Mouse (Mus musculus) thymus, postnatal 4 days (tissue): ENCODE measurements around the gene Apoh.

Experiments used
- DNase-seq: peaks from one replicate; pipeline ENCODE4 v3.0.0; 2021

The Apoh gene

DNA sequence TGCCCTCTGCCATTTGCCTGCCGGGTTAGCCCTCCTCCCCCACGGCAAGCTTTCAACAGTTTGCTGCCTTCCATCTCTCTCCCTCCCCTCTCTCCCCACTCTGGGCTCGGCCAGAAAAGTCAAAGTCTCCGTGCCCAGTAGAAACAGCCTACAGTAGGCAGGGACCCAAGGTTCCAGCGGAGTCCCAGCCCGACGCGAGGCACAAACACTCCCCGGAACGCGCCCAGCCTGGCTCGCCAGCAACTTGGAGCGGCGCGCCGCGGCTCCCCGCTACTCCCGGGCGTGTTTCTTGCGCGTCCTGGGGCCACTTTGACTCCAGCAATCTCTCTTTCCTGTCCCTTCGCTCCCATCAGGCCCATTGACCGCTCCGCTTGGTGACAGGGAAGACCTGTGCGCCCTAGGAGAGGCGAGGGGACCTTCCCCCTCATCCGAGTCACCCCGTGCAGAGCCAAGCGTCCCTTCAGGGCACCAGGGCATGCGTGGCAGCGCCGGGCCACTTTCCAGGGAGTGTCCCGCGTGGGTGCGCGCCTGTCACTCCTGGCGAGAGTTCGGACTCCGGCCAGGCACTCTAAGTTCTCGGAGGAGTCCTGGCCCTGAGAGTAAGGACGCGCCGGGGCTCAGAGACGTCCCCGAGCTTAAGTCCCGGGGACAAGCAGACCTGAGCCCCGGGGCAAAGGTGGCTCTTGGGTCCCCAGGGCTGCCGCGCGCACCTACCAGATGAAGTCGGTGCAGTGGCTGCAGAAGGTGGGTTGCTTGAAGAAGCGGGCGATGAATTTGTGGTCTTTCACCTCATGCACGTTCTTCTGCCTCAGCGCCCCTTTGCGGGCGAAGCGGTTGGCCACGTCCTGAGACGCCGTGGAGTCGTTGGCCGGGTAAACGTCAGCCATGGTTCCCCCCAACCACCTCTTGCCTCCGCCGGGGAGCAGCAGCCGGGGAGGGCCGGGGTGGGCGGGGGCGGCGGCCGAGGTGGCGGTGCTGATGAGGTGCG is at the start of gene Apoh:
Apoh (plus strand) TSS at position 574 of the 988 bp plus-strand sequence.
- DNase-seq, result peak; percentile 75

DNA sequence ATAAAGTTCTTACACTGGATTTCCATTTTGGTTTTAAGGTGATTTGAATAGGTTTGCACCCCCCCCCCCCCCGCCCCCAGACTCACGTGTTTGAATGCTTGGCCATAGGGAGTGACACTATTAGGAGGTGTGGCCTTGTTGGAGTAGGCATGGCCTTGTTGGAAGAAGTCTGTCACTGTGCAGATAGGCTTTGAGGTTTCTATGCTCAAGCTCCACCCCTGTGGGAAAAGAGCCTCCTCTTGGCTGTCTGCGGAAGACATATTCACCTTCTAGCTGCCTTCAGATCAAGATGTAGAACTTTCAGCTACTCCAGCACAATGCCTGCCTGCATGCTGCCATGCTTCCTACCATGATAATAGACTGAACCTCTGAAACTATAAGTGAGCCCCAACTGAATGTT is 49.3 kb upstream of the Apoh start:
- no peak for DNase-seq

DNA sequence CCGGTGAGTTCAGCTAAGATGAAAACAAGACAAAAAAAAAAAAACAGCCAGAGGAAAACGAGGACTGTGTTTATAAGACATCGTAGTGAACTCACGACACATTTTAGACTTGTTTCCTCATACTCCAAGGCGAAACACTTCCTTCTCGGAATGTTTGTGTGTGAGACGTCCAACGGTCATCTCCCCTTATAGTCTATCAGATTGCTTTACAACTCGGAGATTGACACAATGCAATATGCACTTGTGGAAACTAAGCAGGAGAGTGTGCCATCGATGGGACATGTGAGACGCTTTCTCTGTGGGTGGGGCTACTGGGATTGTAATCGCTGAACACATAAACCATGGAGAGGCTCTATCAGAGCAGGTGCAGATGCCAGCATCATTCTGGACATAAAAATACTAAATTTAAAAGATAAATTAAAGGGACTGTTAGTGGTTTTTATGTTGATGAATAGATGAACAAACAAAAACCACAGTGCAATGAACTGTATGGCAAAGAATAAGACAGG is 48.8 kb upstream of the Apoh start:
- DNase-seq, result no peak

DNA sequence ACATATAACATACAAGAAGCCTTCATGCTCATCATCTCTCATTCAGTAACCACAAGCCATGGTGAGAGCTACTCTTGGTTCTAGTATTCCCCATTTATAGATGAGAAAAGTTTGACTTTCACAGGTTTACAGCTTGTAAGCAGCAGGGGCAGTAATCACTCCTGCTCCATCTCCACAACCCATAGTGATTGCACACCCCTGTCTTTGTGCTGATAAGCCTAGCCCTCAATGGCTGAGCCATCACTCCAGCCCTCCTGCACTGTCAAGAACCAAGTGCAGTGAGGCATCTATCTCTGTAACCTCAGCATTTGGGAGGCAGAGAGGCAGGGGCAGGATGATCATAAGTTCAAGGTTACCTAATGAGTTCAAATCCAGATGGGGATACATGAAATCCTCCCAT is 47.8 kb upstream of the Apoh start:
- DNase-seq, result no peak

DNA sequence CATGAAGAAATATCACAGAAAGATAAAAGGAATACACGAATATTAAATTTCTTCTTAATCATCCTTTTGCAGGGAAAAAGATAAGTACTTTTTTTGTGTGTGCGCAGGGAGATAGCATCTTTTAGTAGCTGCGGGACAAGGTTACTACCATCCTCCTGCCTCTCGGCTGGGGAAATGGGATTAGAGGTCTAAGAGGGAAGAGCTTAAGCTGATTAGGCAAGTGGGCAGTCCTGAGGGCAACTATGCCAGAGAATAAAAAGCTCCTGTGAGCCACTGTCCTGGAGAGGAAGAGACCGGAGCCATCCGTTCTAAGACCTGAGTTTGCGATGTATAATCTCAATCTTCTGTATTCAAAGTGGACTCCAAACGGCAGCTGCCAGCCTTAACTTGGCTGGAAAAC is 45.2 kb upstream of the Apoh start:
- no peak for DNase-seq

DNA sequence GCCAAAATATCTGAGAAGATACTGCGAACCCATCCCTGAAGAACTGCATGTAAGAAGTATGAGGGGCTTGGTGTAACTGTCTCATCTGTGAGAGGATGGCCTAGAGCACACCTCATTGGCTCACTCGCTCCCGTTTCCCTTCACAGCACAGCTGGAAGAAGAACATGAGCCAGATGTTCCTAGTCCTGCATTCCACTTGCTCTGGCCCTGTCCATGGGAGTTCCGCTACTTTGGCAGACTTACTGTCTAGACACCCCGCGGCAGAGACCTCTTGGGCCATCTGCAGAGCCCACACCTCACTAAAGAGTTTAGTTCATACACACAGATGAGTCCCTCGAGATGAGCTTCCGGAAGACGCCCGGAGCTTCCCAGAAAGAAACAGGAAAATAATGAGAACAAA is 43.2 kb upstream of the Apoh start:
- DNase-seq, result no peak

DNA sequence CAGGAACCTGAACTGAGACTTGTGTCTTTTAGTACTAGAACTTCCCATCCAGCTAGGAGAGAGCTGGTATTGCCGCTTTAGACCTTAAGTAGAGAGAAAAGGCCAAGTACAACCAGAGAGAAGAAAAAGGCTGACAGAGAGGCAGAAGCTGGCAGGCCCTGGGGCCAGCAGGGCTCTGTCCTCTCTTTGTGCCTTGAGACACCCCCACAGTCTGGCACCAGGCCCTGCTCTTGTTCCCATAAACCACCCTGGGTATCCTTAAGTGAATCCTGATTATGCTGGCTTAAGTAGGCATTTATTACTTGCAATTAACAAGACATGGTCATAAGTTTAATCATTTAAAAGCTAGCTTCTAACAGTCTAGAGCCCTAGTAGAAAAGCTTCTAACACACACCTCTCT is 42.7 kb upstream of the Apoh start:
- no peak for DNase-seq

DNA sequence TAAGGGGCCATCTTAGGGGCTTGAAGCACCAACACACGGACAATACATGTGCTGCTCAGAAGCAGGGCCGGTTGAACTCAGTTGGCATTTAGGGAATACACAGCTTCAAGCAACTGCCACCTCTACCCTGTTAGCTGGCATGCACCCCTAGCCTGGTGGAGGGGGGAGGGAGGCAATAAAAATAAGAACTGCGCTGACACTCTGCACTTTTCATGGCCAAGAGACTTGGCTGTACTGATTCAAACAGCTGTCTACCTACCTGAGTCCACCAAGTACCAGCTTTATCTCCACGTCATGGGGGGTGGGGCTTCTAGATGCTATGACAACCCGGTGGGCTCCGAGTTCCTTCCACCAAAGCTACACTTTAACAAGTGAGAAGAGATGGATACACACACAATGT is 42.1 kb upstream of the Apoh start:
- DNase-seq, result no peak

DNA sequence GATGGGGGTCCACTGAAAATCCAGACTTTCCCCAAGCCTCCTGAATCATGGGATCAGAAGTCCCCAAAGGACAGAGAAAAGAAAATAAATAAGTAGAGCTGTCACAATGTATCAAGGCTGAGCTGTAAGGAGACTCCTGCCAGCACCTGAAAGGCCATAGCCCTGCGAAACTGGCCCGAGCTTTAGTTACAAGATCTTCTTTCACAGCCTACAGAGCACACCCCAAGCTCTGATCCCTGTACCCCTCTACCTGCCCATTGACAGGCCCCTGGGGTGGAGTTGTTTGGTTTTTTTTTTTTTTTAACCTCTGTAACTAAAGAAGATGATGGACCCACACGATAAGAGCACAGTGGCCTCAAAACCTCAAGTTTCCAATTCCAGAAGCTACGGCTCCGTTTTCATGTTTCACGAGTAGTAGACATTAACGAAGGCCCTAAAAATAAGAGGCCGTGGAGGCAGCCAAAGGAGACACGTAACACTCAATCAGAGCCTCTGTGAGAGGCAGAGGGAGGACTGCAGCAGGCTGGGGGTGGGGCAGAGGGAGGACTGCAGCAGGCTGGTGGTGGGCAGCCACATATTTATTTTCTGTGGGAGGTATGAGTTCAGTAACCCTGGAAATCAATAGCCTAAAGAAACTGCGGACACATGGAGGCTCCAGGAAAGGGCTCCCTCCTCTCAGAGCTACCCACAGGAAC is 41.2 kb upstream of the Apoh start:
- DNase-seq, result no peak

DNA sequence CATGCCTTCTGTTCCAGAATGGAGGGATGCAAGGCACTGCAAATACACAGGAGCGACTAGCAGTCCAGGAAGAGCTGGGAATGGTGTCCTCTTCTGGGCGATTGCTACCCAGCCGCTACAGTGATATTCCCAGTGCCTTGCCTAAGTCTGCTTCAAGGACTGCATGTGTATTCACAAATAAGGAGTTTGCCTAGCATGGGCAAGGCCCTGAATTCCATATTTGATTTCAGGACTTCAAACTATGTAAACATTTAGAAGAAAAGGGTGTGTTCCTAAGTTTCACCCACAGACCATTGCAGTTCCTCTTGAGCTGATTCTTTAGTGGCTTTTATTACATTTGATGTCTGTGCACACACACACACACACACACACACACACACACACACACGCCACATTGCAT is 39.4 kb upstream of the Apoh start:
- no peak for DNase-seq

DNA sequence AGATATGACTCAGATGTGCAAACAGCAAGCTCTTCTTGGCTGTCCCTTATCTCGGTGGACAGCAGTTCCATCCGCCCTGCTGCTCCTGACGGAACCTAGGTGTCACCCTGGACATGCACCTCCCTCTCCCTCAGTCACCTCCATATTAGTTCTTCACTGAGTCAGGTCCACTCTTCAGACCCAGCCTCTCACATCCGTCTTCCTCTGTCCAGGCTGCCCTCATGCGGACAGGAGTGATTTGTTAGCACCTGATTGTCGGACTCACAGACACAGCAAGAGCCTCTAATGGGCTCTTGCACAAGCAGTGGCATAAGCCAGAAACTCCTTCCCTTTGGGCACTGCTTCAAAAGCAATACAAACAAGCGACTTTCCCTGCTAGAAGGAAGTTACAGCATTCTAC is 35.9 kb upstream of the Apoh start:
- DNase-seq, result no peak

DNA sequence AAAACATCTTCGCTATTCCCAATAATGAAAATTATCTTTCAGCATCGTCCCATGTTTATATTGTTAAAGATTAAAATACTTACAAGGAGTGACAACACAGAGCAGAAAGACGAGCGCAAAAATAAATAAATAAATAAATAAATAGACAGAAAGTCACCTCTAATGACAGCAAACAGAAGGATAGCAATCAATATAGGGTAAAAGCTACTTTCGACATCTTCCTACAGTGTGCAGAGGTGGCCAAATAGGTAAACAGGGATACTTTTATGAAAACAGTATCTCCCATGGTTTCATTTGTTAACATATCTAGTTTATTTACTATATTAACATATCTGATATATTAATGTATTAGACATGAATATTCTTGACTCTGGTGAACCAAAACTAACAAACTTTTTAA is 34.9 kb upstream of the Apoh start:
- no peak for DNase-seq

DNA sequence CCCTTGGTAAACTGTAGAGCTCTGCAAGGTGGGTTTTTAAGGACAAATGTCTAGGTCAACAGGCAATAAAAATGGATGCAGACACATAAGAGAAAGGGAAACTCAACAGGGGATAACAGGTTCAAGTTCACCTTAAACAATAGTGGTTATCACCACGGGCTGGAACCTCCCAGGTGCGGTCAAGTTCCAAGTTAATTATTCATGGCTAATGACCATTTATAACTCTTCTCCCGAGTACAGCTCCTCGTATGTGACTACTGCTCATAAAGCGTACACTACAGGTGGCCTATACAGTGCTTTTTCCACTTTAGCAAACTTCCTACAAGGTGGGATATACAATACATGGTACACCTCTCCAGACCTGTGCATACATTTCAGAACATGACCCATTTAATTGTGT is 33.4 kb upstream of the Apoh start:
- DNase-seq, result no peak

DNA sequence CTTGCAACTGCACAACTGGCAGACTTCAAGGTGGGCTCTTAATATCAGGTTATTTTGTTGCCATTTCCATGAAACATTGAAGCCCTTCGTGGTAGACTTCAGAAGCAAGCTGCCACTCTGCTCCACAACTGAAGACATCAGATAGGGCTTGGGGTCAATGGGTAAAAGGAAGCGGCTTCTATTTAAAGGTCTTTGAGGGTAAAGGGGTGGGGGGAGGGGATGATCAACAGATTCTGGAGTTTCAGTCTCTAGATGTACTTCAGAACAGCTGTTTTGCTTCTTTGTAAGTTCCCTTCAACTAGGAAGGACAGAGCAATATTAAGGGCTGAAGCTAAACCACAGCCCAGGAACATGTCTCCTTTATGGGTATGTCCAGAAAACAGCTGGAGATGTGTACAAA is 31.2 kb upstream of the Apoh start:
- no peak for DNase-seq

DNA sequence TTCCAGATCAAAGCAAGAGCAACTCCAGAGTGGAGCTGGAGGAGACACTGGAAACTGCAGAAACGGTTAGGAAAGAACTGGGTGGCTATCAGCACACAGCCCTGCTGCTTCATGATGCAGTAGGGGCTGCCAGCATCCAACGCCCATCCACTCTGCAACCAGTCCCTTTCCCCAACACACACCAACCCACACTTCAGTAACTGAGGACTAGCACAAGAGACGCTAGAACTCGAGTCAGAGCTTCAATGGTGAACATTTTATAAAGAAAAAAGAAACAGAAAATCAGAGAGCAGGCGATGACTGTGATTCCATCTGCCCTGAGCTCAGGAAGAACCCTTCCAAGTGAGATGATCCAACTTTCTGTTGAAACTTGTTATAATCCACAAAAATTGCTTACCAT is 30.6 kb upstream of the Apoh start:
- no peak for DNase-seq

DNA sequence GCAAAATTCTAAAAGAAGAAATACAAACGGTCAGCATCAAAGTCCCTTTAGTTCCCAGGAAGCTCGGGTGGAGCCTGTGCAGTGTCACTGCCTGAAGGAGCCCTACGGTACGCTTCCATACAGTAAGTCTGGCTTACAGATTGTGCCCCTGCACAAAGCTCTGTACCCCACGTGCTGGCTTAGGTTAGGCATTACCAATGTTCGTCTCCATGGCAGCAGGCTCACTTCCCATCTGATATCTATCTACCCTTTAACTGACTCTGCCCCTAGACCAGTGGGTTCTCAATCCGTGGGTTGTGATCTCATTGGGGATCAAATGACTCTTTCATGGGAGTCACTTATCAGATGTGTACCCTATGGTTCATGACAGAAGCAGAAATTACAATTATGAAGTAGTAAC is 27.4 kb upstream of the Apoh start:
- DNase-seq, result no peak

DNA sequence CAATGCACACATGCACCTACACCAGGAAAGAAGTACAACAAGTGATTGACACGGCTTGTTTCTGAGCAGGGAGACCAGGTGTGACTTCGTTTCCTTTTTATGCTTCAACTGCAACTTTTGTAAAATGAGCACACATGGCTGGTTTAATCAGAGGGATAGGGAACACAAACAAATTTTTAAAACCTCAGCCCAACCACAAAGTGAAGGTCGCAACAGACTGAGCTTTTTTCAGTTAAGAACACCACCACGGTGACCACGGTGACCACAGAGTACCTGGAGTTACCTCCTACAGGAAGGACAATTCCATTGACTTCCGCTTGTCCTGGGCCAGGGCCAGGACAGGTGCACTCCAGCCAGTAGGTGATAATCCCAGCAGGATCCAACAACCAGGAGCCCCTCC is 25.3 kb upstream of the Apoh start:
- no peak for DNase-seq

DNA sequence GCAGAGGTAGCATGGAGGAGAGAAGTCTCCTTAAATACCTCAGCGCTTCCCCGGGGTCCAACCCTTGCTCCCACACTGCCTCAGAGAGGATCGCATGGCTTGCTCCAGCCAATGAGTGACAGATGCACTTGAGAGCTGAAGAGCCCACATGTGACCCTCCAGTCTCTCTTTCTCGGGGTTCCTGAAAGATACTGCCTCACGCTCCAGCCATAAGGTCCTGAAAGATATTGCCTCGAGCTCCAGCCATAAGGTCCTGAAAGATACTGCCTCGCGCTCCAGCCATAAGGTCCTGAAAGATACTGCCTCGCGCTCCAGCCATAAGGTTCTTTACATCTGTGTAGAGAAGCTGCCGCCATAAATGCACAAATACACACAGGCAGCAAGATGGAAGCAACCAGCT is 24.0 kb upstream of the Apoh start:
- no peak for DNase-seq

DNA sequence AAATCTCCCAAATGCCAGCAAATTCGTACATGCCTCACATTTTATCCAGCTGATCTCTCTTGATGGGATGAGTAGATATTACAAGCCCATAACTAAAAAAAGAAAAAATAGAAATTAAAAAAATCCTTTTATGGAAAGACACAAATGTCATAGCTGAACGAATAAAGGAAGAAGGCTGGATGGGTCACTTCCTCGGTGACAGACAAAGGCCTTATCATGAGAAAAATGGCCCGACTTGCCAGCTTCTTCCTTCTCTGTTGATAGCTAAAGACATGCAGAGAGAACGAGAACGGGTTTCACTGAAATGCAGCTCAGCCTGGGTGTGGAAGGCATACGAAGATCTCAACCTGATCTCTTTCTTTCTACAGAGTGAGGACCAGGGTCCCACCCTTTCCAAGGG is 22.6 kb upstream of the Apoh start:
- no peak for DNase-seq

DNA sequence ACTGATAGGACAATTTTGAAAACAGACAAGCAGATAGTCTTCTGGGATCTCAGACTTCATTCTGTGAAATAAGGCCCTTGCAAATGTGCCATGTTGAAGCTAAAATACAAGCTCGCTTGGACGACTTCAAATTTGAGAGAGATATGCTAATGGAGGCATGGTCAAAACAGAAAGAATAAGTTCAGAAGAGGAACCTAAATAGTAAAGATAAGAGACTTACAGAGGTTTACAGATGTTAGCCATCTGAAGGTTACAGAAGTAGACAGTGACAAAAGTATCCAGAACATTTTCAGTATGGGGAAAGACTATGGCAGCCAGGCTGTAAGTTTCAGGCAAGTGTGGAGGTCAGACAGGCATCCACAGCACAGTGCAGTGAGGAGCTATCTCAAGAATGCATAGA is 21.0 kb upstream of the Apoh start:
- no peak for DNase-seq

DNA sequence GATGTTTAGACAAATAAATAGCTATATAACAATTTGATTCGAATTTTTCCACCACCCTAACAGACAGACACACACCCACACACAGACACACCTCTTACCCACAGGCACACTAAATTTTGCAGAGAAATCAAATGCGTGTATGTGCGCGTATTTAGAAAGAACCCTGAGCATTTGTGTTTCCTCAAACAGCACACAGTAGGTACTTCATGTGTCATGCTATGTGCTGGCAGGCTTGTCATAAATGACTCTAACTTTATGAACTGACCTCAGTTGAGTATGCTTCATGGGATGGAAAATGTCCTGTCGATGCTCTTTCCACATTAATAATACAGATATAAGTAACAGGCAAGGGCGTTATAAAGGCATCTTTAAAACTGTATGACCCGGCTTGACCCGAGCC is 17.2 kb upstream of the Apoh start:
- no peak for DNase-seq

DNA sequence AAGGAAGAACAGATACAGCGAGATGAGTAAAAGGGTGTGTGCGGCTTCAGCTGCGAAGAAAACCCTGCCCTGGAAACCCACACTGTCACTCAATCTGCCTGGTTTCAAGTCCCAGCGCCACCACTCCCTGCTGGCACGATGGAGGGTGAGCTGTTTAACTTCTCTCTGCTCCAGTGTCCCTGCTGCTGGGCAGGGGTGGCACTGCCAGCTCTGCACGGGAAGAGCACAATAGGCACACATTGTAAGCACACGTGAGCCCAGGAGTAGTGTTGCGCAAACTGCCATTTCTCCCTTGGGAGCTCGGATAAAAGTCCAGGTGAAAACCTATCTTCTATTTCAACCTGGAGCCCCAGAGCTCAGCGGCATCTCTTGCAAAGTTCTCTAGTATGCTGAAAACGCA is 12.3 kb upstream of the Apoh start:
- DNase-seq, result no peak

DNA sequence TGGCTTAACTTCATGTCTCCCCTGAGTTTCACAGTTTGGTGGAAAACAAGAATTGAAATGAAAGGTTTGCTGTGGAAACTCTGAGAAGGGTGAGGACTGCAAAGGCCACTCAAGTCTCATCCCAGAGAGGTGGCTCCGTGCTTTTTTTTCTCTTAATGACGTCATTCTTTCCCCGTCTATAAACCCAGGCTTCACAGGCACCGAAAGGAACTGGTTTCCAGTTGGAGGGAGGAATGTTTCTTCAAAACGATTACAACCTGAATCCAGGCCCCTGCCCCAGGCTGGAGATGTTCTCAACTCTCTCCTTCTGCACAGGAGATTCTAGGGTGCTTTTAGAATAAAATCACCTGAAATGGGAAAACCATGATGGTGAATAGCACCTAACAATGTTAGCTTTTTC is 10.1 kb upstream of the Apoh start:
- DNase-seq, result no peak
